Mouse (Mus musculus): ENCODE measurements at regions not wholly inside any gene's neighbourhood (a gene's known extent, or its start where the extent isn't known, plus 50 kb on each side); places are given as distances from the start of the nearest gene placed in this dataset.

DNA sequence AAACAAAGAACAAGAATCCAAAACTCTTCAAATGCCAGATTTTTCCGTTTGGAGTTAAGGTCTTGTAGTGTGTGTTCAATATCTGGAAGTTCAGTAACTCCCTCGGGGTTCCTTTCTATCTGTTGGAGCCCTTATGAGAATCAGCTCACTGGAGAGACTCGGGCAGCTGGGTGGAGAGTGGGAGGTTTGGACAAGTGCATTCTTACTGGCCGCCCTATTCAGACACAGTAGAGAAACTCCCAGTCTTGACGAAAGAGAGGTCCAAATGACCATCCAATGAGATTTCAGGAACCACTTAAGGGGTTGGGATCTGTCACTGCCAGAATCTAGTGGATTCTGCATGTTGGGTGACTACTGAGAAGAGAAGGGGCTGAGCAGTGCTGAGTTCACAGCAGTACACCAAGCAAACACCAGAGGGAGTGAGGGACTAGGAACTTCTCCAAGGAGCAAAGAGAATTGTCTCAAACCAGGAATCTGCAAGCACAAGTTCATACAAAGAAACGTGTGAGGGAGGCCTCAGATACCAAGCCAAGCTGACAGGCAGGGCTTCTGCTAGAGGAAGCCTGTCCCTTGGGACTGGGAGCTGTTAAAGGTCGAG, 310.0 kb upstream of the Magi2 start:
- peak; percentile 75 for DNase-seq (ENCODE audit: low spot score)

DNA sequence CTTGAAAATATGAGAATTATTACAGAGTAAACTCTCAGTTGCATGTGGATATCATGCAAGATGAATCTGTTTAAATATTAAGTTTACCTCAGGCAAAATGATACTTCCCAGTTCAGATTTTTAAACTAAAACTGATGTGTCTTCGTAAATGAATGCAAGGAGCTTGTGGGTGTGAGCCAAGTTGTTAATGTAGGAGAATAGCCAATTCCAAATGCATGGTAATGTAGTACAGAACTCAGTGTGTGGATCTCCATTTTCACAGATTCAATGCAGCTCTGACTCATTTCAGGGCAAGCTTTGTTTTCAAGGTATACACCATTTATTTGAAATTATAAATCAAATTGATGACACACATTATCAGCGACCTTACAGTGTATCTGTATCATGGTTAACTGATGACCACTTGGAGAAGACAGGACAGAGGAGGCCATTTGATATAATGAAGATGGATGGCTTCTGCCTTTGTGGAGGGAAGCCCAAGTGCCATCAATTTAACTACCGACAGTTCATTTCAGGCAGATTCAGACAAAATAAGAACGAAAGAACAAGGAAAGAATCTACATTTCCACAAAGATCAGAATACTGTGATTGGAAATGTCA, 272.9 kb upstream of the Magi2 start:
- DNase-seq (ENCODE audit: low spot score): no peak
